Mouse (Mus musculus) lung, postnatal 25 days (tissue): Measurements from ENCODE around the gene Mfsd4b3.
"Not testable (repeated sequence)": the region's sequence is repeated elsewhere in the genome, so short reads cannot be mapped to it uniquely, and the experiment has no call there.

Experiments
- DNase-seq: peaks from one replicate; pipeline ENCODE4 v3.0.0; 2022; ENCODE audit warnings: low spot score

The Mfsd4b3 gene

DNA sequence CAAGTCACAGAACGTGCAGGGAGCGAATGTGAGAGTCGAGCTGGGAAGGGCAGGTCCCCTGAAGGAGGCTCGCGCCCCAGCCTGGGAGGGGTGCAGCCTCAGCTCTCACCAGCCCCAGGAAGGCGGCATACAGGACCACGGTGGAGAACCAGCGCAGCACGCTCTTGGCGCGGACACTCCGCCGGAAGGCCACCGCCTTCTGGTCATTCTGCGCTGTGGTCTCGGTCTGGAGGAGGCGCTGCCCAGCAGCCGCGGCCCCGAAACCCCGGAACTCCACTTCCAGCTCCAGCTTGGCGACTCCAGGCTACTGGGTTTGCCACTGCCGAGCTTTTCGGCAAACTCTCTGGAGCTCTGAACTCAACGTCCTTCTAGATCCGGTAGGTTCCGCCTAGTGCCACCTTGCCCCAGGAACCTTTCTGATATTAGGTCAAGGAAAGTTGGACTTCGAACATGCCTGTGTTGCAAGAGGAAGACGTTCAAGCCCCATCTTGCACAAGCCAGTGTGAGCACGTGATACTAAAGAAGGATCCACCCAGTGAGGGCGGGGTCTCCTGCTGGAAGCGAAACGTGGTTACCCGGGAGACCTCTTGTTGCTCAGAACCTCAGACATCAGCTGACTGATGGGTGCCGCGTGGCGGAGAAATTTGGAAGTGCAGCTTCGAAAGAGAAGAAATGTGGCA, at the start of gene Mfsd4b3:
Gene Mfsd4b3 (minus strand): TSS at position 393 of the 680 bp plus-strand sequence.
- DNase-seq = peak; percentile 98

DNA sequence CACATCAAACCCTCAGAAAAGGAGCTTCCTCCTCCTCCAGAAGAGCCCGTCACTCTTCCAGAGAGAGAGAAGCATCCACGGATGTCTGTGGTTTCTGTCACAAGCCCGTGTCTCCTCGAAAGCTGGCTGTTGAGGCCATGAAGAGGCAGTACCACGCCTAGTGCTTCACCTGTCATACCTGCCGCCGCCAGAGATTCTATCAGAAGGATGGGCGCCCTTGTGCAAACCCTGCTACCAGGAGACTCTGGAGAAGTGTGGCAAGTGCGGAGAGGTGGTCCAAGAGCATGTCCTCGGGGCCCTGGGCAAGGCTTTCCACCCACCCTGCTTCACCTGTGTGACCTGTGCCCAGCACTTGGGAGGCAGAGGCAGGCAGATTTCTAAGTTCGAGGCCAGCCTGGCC, 49.6 kb upstream of the Mfsd4b3 start:
- no peak for DNase-seq

DNA sequence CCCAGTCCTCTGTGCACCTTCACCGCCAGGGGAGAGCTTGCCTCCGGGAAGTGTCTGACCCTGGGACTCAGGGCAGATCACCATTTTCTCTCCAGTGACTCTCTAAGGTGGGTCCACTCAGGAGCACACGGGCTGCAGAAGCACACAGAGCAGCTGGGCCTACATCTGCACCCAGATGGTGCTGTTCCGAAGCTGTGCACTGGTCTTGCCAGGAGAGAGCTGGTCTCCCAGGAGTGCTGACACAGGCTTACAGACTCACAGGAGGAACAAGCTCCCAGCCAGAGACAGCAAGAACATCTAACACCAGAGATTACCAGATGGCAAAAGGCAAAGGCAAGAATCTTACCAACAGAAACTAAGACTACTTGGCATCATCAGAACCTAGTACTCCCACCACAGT, 48.9 kb upstream of the Mfsd4b3 start:
- DNase-seq = not testable (repeated sequence)

DNA sequence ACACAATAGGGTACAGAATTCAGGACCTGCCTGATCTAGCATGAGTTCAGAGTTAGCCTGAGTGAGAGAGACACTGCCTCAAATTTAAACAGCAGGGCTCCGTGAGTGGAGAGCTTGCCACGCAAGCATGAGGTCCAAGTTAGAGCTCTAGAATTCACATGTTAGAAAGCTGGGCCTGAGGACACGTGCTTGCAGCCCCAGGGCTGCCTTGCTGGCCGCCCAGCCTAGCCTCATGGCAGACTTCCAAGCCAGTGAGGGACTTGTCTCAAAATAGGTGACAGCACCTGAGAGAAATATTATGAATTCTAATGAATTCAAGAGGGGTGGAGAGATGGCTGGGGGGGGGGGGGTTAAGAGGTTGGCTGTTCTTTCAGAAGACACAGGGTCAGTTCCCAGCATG, 48.0 kb upstream of the Mfsd4b3 start:
- DNase-seq = no peak

DNA sequence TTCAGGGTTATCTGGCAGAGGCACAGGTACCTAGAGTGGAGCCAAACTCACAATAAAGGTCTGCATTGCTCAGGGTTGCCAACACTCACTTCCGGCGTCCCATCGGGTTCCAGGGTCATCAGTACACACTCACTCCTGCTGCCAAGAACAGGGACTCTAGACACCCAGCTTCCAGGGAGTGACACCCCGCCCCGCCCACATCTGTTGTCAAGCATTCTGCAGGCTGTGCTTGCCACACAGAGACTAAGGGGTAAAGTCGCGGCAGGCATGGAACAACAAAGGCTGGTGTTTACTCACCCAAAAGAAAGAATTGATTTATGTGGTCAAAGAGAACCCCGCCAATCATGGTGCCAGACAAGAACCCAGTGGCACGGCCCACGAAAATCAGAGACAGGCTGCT, 47.0 kb upstream of the Mfsd4b3 start:
- DNase-seq = no peak

DNA sequence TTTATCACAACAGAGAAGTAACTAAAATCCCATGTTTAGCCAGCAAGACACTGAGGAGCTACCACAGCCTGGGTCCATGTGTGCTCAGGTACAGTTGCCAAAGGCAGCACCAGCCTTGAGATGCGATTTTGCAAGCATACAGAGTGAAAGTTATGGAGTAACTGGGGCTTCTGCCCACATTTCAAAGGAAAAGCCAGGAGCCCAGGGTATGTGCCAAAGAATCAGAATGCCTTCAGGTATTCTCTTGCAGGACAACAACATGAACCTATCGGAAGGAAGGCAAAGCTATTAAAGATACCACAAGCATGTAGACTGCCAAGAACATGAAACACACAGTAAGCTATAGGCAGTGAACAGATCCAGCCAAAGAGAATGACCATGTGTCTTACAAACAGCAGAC, 40.8 kb upstream of the Mfsd4b3 start:
- no peak for DNase-seq

DNA sequence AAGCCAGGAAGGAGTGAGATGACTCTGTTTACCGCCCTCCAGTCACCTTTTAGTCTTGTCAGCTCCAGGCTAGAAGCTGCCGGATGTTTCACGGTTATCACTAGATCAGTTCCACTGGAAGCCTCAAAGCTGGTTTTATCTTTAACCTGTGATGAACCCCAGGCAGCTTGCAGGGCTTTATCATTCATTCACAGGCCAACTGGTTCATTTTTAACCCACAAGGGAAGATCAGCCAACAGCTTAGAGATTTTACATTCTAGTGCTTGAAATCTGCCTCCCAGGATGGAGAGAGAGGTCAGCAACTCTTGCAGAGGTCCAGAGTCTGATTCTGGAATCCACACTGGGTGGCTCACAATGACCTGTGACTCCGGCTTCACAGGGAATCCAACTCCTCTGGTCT, 31.2 kb upstream of the Mfsd4b3 start:
- DNase-seq = no peak

DNA sequence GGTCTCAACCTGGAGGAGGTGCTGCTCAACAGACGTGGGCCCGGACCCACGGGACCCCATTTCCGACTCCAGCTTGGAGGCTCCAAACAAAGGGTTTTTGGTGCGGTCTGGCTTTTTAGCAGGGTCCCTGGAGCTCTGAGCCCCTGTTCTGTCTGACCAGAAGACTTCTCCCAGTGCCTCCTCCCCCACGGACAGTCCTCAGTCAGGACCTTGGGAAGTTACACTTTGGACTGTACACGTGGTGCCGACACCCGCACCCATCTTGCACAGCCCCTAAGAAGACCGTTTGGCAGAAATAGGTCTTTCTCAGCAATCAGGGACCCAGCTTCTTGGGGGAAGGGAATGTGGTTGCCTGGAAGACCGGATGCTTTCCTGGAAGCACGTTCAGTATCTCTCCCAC, 26.5 kb upstream of the Mfsd4b3 start, which contains the start of gene Mfsd4b5:
Gene Mfsd4b5 (minus strand): TSS at position 181 of the 400 bp plus-strand sequence.
- no peak for DNase-seq

DNA sequence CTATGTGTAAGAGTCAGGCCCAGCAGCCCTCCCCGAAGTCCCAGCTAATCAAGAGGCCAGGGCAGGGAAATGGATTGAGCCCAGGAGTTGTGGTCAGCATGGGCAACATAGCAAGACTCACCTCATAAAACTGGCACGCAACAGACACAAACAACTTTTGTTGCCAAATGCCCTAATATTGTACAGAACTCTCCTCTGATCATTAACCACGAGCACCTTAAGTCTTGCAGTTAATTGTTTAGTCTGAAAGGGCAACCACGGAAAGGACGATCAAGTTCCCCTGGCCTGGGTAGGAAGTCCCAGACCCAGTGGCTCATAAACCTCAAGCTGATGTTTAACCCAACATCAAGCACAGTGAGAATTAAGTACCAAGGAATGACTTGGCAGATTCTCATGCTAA, 22.7 kb upstream of the Mfsd4b3 start:
- DNase-seq = no peak

DNA sequence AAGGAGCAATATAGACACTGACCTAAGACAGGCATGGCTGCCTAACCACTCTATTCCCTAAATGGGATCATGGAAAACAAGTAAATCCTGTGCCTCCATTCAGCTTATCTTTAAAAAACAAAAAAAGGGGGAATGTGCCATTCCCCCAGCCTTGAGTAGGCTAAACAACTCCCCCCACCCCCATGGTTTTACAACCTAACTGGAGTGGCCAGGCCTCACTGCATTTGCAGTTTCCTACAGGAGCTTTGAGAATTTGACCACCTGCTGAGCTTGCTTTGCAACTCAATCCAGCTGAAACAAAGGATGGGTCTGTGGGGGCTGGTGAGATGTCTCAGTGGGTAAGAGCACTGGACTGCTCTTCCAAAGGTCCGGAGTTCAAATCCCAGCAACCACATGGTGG, 18.3 kb upstream of the Mfsd4b3 start:
- DNase-seq = no peak

DNA sequence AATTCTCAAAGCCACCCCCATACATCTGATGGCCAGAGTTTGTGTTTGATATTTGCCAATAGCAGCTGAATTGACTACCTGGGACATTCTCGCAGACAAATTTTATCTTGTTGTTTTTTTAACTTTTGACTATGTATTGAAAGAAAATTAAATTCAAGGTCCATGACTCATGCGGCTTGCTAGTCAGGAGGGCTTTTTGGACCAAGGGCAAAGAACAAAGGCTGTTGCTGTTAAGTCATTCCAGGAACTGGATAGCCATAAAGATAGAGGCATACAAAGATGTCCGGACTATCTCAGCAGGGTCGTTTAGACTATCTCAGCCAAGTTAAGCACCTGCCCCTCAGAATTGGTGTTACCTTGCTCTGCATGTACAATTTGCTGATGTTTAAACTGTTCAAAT, 17.4 kb upstream of the Mfsd4b3 start:
- no peak for DNase-seq

DNA sequence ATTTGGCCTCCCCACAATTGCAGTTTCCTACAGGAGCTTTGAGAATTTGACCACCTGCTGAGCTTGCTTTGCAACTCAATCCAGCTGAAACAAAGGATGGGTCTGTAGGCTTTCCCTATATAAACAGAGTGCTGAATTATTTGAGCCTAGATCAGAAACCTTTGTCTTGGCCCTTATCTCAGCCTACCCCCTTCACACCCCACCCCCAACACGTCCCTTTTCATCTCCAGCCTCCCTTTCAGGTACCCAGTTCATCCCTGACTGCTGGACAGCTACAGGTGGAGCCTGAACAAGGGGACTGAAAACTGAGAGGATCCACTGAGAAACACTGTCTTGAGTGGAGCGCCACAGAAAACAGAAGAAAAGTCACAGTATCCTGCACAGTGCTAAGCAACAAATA, 15.8 kb upstream of the Mfsd4b3 start:
- DNase-seq = no peak

DNA sequence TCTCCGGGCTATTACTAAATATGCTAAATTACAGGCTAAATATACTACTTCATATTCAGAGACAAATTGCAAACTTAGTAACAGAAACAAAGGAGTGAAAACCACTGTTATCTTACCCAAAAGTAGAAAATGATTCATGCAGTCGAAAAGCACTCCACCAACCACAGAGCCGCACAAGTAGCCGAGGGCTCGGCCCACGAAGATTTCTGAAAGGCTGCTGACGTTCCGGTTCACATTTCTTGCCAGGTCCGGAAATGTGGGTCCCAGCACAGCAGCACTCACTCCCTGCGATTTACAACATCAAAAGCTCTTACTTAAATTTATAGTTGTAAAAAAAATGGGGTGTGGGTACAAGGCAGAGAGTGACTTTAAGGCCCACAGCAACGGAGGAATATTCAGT, 15.0 kb upstream of the Mfsd4b3 start:
- DNase-seq = no peak

DNA sequence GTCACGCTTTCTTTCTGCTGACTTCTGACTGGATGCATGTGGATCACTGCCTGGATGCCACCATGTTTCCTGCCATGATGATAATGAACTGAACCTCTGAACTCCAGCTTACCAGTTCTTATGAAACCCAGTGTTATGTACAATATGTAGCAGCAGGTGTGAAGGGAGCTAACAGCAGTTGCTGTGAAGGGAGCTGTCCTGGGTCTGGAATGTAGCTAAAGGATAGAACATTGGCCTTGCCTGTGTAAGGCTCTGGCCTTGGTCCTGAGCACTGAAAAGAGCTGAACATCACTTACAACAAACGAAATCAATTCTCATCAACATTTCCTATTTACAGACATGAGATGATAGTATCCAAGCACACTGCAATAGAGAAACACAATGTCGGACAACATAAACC, 7.6 kb upstream of the Mfsd4b3 start:
- no peak for DNase-seq

DNA sequence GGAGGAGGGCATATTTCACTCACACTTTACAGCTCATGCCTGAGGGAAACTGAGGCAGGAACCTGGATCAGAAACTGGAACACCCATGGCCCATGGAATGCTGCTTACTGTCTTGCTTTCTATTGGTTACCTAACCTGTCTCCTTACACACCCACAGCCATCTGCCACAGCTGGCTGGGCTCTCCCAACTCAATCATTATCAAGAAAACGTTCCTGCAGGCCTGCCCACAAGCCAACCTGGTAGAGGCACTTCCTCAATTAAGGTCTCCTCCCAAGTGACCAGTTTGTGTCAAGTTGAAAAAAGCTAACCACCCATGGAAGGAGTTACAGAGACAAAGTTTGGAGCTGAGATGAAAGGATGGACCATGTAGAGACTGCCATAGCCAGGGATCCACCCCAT, 2.0 kb upstream of the Mfsd4b3 start:
- no peak for DNase-seq

DNA sequence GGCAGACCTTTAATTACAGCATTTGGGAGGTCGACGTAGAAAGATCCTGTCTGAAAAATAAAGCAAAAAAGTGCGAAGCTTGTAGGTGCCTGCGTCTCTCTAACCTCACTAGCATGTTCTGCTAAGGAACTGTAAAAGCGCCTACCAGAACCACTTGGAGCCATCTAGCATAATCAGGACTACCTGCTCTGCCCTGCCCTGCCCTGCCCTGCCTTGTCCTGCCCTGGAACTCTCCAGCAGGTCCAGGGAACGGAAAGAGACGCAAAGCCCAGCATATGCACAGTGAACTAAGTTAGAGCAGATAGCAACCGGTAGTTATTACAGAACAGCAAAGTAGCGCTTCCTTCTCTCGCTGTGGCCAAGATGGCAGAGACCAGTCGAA, 479 bp upstream of the Mfsd4b3 start:
- DNase-seq = no peak

DNA sequence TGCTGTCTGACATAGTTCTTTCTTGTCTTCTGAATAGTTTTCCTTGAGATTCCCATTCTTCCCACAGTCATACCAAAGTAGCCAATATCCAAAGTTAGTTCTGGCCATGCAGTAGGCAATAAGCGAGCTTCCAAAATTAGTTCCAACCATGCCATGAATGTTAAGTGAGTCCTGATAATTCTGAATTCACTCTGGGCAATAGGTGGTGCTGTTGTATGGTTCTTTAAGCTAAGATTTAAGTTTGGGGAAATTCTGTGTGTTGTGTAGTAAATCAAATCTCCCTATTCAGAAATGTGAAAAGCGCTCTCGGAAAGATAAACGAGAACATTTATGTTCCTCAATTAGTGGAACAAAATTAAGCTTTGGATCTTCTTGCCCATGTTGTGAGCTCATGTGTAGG, 1.7 kb downstream of the Mfsd4b3 start:
- DNase-seq = no peak

DNA sequence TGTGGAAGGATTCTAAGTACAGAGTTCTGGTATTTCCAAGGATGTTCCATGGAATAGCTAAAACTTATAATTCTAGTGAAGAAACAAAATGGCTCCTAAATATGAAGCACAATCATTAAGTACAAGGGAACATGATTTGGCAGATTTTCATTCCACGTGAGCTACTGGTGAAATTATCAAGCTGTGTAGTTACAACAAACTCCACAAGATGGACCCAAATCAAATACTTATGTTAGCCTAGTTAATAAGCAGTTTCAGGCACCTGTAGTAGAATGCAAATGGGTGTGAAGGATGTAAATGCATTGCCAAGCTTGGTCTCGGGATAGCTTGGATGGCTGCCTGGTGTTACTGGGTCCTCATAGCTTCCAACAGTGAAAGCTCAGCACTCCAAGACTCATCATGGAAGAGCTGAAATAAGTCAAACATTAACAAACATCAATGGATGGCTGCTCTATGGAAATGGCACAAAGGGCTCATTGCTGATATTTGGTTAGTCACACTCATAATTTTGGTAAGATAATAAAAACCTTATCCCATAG, 3.5 kb downstream of the Mfsd4b3 start:
- DNase-seq = no peak

DNA sequence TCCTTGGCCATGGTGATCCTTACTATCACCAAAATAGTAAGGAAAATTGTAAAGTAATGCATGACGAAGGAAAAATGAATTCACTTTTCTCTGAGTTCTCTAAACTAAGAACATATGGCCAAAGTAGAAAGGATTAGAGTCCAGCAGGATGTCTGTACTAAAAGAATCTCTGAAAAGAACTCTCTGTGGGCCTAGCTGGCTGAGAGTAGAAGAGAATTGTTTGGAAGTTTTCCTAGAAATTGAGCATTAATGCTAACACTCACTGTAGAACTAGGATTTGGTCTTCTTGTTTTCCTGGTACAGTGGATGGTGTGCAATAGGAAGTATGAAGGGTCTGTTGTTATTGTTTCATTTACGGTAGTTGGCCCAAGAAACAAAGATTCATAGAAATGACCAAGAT, 4.8 kb downstream of the Mfsd4b3 start:
- no peak for DNase-seq

DNA sequence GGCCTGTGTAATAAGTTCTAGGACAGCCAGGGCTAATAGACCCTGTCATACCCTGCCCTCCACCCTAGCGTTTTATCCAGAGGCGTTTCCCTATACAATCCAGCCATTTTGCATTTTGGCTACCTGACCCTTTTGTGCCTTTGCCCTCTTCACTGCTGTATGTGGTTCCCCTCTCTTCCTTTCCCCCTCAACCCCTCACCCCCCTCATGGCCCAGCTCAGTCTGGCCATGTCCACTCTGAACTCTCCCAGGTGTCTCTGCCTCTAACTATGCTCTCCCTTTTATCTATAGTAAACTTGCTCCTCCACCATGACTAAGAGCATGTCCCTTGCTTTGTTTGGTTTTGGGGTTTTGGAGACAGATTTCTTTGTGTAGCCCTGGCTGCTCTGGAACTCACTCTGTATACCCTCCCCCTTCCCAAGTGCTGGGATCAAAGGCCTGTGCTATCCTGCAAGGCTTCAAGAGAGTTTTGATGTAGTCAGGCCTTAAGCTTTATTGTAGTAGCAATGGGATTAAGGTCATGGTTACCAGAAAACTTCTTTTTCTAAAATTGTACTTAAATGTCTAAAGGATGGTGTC, 10.5 kb downstream of the Mfsd4b3 start:
- DNase-seq = no peak

DNA sequence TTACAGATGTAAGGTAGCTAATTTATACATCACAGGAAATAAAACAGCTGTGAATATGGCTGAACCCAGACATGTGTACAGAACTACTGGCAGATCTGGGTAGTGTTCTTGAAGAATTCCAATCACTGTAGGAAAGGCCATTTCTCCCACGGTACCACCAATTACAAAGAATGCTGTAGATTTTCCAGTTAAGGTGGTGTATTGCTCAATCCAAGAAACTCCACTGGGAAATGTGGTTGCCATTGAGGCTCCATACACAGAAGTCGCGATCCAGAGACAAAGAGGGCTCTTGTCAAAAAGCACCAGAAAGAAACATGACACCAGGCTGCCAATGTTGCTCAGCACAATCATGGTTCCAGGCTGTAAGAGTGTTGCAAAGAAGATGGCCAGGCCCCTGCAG, 12.8 kb downstream of the Mfsd4b3 start:
- DNase-seq = not testable (repeated sequence)

DNA sequence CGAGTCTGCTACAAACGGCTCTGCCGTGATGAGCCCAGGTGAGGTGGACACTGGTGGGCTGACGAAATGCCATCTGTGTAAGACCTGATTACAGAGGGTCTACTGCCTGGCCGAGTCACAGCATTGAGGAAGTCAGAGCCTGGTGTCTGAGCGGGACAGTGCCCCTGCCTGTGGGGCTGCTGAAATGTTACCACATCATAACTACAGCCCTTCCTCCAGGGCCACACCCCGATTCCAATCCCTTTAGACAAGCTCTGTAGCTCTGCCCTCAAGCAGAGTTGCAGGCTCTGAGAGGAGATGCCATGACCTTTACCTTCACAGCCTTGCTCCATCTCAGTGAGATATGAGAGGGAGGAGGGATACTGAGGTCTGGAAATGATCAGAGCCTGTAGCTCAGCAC, 23.4 kb downstream of the Mfsd4b3 start:
- DNase-seq = no peak

DNA sequence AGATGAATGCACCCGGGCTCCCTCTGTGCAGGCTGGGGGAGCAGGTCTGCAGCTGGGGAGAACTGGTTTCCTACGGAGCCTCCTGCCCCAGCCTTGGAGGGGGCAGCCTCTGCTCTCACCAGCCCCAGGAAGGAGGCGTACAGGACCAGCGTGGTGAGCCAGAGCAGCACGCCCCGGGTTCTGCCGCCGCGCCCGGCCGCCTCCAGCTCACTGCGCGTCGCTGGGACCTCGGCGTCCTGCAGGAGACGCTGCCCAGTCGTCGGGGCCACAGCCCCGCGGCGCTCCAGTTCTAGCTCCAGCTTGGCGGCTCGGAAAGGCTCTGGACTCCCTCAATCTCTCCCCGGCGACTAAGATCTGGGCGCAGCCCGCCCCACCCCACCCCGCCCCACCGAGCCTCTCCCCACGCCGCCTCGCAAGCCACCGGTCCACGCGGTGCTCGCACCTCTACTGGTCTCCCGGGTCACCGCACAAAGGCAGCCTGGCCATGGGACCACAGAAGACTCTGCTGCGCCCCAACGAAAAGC, 33.3 kb downstream of the Mfsd4b3 start, which contains the start of gene Mfsd4b2:
Gene Mfsd4b2 (minus strand): TSS at position 308 of the 524 bp plus-strand sequence.
- DNase-seq = no peak

DNA sequence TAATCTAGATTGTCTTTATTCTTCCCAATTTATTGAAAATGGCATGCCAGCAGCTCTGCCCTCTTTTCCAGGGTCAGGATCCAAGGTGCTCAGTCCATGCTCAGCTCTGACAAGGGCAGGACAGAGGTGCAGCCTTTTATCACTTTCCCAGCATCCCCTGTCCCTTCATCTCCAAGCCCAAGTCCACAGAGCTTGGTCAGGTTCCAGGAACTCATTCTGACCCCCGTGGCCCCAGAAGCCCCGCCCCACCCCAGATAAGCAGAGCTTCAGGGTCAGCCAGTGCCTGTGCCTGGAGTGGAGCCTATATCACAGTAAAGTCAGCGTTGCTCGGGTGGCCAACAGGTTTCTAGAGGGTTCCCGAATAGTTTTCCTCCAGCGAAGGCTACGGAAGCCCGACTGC, 35.4 kb downstream of the Mfsd4b3 start:
- DNase-seq = not testable (repeated sequence)
